Mouse (Mus musculus): ENCODE measurements at regions not wholly inside any gene's neighbourhood (a gene's known extent, or its start where the extent isn't known, plus 50 kb on each side); places are given as distances from the start of the nearest gene placed in this dataset.

- no peak overlapping the region for H3K4me2 ChIP-seq (replicated peaks; ENCODE audit: low read depth, low read length)
- H3K4me1 ChIP-seq (replicated peaks; ENCODE audit: control insufficient read depth, insufficient read depth, low read length): no peaks in the 10 kb centered on the region
- no peak for DNase-seq (ENCODE audit: low spot score)
- WGBS: 76% methylated on average over 11 of the region's 11 CpGs
- no peak for ATAC-seq (ENCODE audit: low FRiP score)
- H3K4me3 ChIP-seq (ENCODE audit: low read depth, low read length): no peak overlapping the region
- H3K9me3 ChIP-seq (ENCODE audit: control insufficient read depth, low read length): no peaks in the 10 kb centered on the region
- no peak overlapping the region for H3K27ac ChIP-seq (ENCODE audit: low read depth, low read length)
- H3K36me3 ChIP-seq (ENCODE audit: control insufficient read depth, insufficient read depth, low read length): no peaks in the 10 kb centered on the region
- H3K27me3 ChIP-seq (ENCODE audit: control insufficient read depth, insufficient read depth, low read length): no peaks in the 10 kb centered on the region
- H3K9ac ChIP-seq (ENCODE audit: low read depth, low read length): no peak overlapping the region
These were observed 85.7 kb downstream of the Gm11011 start for GRCm38 (mm10) chr2:169501736-169502340.

DNA sequence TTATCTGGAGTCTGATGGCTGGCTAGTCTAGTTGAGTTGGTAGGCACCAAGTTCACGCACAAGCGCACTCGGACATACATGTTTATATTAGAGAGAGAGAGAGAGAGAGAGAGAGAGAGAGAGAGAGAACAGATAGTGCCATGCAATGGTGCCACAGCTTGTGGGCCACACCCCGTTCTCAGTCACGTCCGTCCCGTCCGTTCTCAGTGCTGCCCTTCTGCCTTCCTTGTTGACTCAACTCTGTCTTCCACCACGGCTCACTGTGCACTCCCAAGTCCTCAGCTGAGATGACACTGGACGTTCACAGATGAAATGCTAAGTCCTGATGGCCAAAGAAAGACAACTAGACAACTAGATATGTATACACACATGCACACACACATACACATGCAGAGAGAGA, 92.2 kb downstream of the Gm11011 start:
- 90% methylated on average over 10 of the region's 10 CpGs for WGBS
- ATAC-seq (ENCODE audit: low FRiP score): no peak
- H3K36me3 ChIP-seq (ENCODE audit: control insufficient read depth, insufficient read depth, low read length): no peaks in the 10 kb centered on the region
- no peak overlapping the region for H3K4me2 ChIP-seq (replicated peaks; ENCODE audit: low read depth, low read length)
- H3K9me3 ChIP-seq (ENCODE audit: control insufficient read depth, low read length): no peaks in the 10 kb centered on the region
- H3K27ac ChIP-seq (ENCODE audit: low read depth, low read length): no peak overlapping the region
- H3K4me3 ChIP-seq (ENCODE audit: low read depth, low read length): no peak overlapping the region
- H3K9ac ChIP-seq (ENCODE audit: low read depth, low read length): no peak overlapping the region
- no peaks in the 10 kb centered on the region for H3K4me1 ChIP-seq (replicated peaks; ENCODE audit: control insufficient read depth, insufficient read depth, low read length)
- H3K27me3 ChIP-seq (ENCODE audit: control insufficient read depth, insufficient read depth, low read length): no peaks in the 10 kb centered on the region
- DNase-seq (ENCODE audit: low spot score): no peak

- Histone ChIP-seq H3K27ac (ENCODE audit: low read depth, low read length) (no peak overlapping the region), H3K27me3 (ENCODE audit: control insufficient read depth, insufficient read depth, low read length) (no peaks in the 10 kb centered on the region), H3K4me3 (ENCODE audit: low read depth, low read length) (no peak overlapping the region), H3K9me3 (ENCODE audit: control insufficient read depth, low read length) (no peaks in the 10 kb centered on the region), H3K4me1 (replicated peaks; ENCODE audit: control insufficient read depth, insufficient read depth, low read length) (no peaks in the 10 kb centered on the region), H3K4me2 (replicated peaks; ENCODE audit: low read depth, low read length) (no peak overlapping the region), H3K9ac (ENCODE audit: low read depth, low read length) (no peak overlapping the region), H3K36me3 (ENCODE audit: control insufficient read depth, insufficient read depth, low read length) (no peaks in the 10 kb centered on the region)
- DNase-seq (ENCODE audit: low spot score) (no peak), ATAC-seq (ENCODE audit: low FRiP score) (no peak)
- WGBS: 81% methylated on average over 11 of the region's 11 CpGs
These were observed 92.8 kb downstream of the Gm11011 start for GRCm38 (mm10) chr2:169494503-169495311.

DNA sequence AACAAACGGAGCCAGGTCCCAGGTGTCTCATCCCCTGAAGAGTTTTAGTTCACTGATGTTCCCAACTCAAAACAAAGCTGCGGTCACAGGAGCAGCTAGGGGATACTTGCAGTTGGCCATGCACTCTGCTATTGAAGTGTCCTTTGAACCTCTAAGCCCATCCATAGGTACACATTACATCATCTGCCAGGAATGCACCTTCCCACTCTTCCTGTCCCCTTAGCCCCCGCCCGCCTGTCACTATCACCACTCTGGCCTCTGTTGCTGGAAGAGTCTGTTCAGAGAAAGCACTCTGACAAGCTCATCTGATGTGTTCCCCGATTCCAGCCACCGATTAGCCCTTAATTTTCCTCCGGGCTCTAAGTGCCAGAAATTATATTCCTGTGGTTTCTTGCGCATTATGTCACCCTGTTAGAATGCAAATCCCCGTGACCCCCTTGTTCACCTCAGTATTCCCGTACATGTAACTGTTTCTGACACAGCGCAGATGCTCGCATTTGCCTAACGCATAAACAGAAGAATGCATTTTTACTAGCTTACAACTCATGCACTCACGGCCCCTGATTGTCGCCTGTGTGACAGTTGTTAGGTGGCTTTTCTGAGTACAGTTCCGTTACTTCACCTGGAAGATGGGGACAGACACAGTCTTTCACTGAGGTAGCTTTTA, 93.8 kb downstream of the Gm11011 start:
- 82% methylated on average over 16 of the region's 16 CpGs for WGBS
- ATAC-seq (ENCODE audit: low FRiP score) (no peak), DNase-seq (ENCODE audit: low spot score) (no peak)
- no peak overlapping the region for H3K4me3 ChIP-seq (ENCODE audit: low read depth, low read length)
- no peak overlapping the region for H3K27ac ChIP-seq (ENCODE audit: low read depth, low read length)
- H3K4me2 ChIP-seq (replicated peaks; ENCODE audit: low read depth, low read length): no peak overlapping the region
- H3K9me3 ChIP-seq (ENCODE audit: control insufficient read depth, low read length): no peaks in the 10 kb centered on the region
- no peaks in the 10 kb centered on the region for H3K36me3 ChIP-seq (ENCODE audit: control insufficient read depth, insufficient read depth, low read length)
- no peak overlapping the region for H3K9ac ChIP-seq (ENCODE audit: low read depth, low read length)
- H3K27me3 ChIP-seq (ENCODE audit: control insufficient read depth, insufficient read depth, low read length): no peaks in the 10 kb centered on the region
- no peaks in the 10 kb centered on the region for H3K4me1 ChIP-seq (replicated peaks; ENCODE audit: control insufficient read depth, insufficient read depth, low read length)

DNA sequence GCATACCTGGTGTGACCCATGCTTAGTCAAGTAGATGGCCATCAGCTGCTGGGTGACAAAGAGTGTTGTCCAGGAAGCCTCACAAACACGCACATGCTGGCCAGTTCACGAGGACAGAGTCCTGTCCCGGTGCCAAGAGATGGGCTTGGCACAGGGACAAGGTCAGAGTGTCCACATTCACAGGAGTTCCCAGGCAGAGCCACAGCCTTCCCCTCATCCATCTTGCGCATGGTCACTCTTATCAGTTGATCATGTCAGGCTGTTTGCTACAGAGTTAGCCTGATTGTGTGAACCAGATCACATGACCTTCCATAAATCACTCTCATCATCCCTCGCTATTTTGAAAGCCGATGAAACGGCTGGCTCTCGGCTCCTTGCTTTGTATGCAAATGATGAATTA, 103.6 kb downstream of the Gm11011 start:
- Histone ChIP-seq H3K27ac (ENCODE audit: low read depth, low read length) (no peak overlapping the region), H3K27me3 (ENCODE audit: control insufficient read depth, insufficient read depth, low read length) (no peaks in the 10 kb centered on the region), H3K9me3 (ENCODE audit: control insufficient read depth, low read length) (no peaks in the 10 kb centered on the region), H3K4me1 (replicated peaks; ENCODE audit: control insufficient read depth, insufficient read depth, low read length) (no peaks in the 10 kb centered on the region), H3K36me3 (ENCODE audit: control insufficient read depth, insufficient read depth, low read length) (no peaks in the 10 kb centered on the region), H3K4me3 (ENCODE audit: low read depth, low read length) (no peak overlapping the region), H3K4me2 (replicated peaks; ENCODE audit: low read depth, low read length) (no peak overlapping the region), H3K9ac (ENCODE audit: low read depth, low read length) (no peak overlapping the region)
- WGBS: 76% methylated on average over 8 of the region's 8 CpGs
- ATAC-seq (ENCODE audit: low FRiP score) (no peak), DNase-seq (ENCODE audit: low spot score) (no peak)

- 74% methylated on average over 15 of the region's 15 CpGs for WGBS
- no peaks in the 10 kb centered on the region for H3K36me3 ChIP-seq (ENCODE audit: control insufficient read depth, insufficient read depth, low read length)
- H3K4me2 ChIP-seq (replicated peaks; ENCODE audit: low read depth, low read length): no peak overlapping the region
- no peak overlapping the region for H3K9ac ChIP-seq (ENCODE audit: low read depth, low read length)
- DNase-seq (ENCODE audit: low spot score) (no peak), ATAC-seq (ENCODE audit: low FRiP score) (no peak)
- no peaks in the 10 kb centered on the region for H3K27me3 ChIP-seq (ENCODE audit: control insufficient read depth, insufficient read depth, low read length)
- no peak overlapping the region for H3K27ac ChIP-seq (ENCODE audit: low read depth, low read length)
- H3K4me1 ChIP-seq (replicated peaks; ENCODE audit: control insufficient read depth, insufficient read depth, low read length): no peaks in the 10 kb centered on the region
- no peaks in the 10 kb centered on the region for H3K9me3 ChIP-seq (ENCODE audit: control insufficient read depth, low read length)
- H3K4me3 ChIP-seq (ENCODE audit: low read depth, low read length): no peak overlapping the region
These were observed 105.6 kb downstream of the Gm11011 start for GRCm38 (mm10) chr2:169481731-169482465.

GRCm38 (mm10) chr2:169474418-169475112, 113.0 kb downstream of the Gm11011 start:
- Histone ChIP-seq H3K36me3 (ENCODE audit: control insufficient read depth, insufficient read depth, low read length) (no peaks in the 10 kb centered on the region), H3K4me2 (replicated peaks; ENCODE audit: low read depth, low read length) (no peak overlapping the region), H3K9ac (ENCODE audit: low read depth, low read length) (no peak overlapping the region), H3K27me3 (ENCODE audit: control insufficient read depth, insufficient read depth, low read length) (no peaks in the 10 kb centered on the region), H3K27ac (ENCODE audit: low read depth, low read length) (0 out of 2 replicates have a peak overlapping the region, but pooled peaks have one; percentile 7), H3K4me1 (replicated peaks; ENCODE audit: control insufficient read depth, insufficient read depth, low read length) (no peaks in the 10 kb centered on the region), H3K9me3 (ENCODE audit: control insufficient read depth, low read length) (no peaks in the 10 kb centered on the region), H3K4me3 (ENCODE audit: low read depth, low read length) (no peak overlapping the region)
- 41% methylated on average over 9 of the region's 9 CpGs for WGBS
- ATAC-seq (ENCODE audit: low FRiP score) (no peak), DNase-seq (ENCODE audit: low spot score) (no peak)

DNA sequence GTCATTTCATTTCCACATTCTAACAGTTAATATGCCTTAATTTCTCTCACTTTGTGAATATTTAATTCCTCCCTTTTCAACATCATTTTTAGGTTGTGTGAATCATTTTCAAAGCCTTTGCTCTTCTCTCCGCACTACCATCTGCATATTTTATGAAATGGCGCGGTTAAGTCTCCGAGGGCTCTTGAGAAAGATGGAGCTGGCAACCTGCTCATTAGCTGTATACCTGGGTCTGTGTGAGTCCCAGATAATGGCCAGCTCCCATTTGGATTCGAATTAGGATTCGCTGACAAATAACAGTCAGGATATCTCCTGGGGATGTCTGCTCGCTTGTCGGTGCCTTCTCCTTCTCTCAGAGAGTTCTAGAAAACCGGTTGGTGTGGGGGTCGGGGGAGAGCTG, 118.0 kb downstream of the Gm11011 start:
- ATAC-seq (ENCODE audit: low FRiP score) (no peak), DNase-seq (ENCODE audit: low spot score) (no peak)
- Histone ChIP-seq H3K9ac (ENCODE audit: low read depth, low read length) (no peak overlapping the region), H3K27ac (ENCODE audit: low read depth, low read length) (no peak overlapping the region), H3K4me2 (replicated peaks; ENCODE audit: low read depth, low read length) (no peak overlapping the region), H3K36me3 (ENCODE audit: control insufficient read depth, insufficient read depth, low read length) (no peaks in the 10 kb centered on the region), H3K4me3 (ENCODE audit: low read depth, low read length) (no peak overlapping the region), H3K4me1 (replicated peaks; ENCODE audit: control insufficient read depth, insufficient read depth, low read length) (no peaks in the 10 kb centered on the region), H3K27me3 (ENCODE audit: control insufficient read depth, insufficient read depth, low read length) (no peaks in the 10 kb centered on the region), H3K9me3 (ENCODE audit: control insufficient read depth, low read length) (no peaks in the 10 kb centered on the region)
- 88% methylated on average over 10 of the region's 10 CpGs for WGBS
